Mouse (Mus musculus): ENCODE measurements around the gene Timp2.

DNA sequence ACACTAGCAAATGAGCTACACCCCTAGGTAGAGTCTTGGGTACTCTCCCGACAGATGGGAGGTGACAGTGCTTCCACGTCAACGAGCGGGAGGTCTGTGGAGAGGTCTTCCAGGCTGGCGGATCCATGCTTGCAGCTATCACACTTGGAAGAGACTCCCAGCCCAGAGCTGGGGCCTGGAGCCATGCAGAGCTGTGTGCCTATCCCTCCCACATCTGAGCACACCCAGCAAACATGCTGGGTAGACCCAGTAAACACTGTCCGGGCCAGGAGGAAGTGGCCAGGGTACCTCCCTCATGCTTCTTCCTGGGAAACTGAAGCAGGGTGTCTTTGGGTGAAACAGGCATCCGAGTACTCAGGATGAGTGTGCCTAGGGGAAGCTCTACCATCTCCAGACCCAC is 5.0 kb upstream of the Timp2 start:
- TF ChIP-seq CTCF (IDR thresholded peaks at IDR 0.05; ENCODE audit: low read depth, low read length): no peak
- no peak for TF ChIP-seq GATA2 (IDR thresholded peaks at IDR 0.05; ENCODE audit: borderline replicate concordance, low read depth, low read length)
- TF ChIP-seq GATA1 (IDR thresholded peaks at IDR 0.05; ENCODE audit: borderline replicate concordance, low read length): no peak
- TF ChIP-seq POLR2AphosphoS5 (IDR thresholded peaks at IDR 0.05; ENCODE audit: insufficient replicate concordance, low read depth, low read length): no peak

Measured in G1E (cell line).